Mouse (Mus musculus): ENCODE results near the gene Klhdc9.

The Klhdc9 gene

DNA sequence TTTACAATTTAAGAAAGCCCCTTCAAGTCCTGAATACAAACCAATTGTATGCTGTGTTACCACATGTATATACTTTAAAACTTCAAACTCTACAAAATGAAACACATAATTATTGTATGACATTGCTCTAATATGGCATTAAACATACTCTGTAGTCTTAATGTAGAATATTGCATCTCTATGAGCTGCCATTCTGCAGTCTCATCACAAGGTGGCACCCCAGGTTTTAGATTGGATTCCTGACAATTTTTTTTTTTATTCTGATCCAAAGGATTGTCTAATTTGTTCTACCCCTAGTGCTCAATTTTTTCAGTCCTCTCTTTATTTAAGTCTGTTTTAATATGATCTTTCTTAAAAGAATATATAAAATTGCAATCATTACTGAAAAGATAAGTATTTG lies 39.2 kb downstream of the Klhdc9 start:
- in situ Hi-C loops (cut with MboI; ENCODE audit: unreplicated experiment in 2 of 2): loop anchor here (5.0 to 25.0 kb wide), 3 partner anchors 36 to 1041 kb away; partner anchors contain the start of gene Klhdc9 (in 1 of the 2)

- in situ Hi-C loops (cut with MboI; ENCODE audit: unreplicated experiment in 2 of 2): loop anchor here (5.0 to 25.0 kb wide), 3 partner anchors 37 to 1042 kb away; partner anchors contain the start of gene Klhdc9 (in 1 of the 2)
Observed at GRCm38 (mm10) chr1:171320151-171320550, 40.4 kb downstream of the Klhdc9 start.

GRCm38 (mm10) chr1:171319748-171320147 lies 40.9 kb downstream of the Klhdc9 start:
- in situ Hi-C loops (cut with MboI; ENCODE audit: unreplicated experiment in 2 of 2): loop anchor here (5.0 to 25.0 kb wide), 3 partner anchors 38 to 1043 kb away; partner anchors contain the start of gene Klhdc9 (in 1 of the 2)

GRCm38 (mm10) chr1:171309321-171309720 lies 51.3 kb downstream of the Klhdc9 start:
- in situ Hi-C loops (cut with MboI; ENCODE audit: unreplicated experiment in 2 of 2): loop anchor here in 1 of 2 experiments (10.0 to 25.0 kb wide), 2 partner anchors 165 to 1053 kb away; no protein-coding TSS in a partner anchor
